Mouse (Mus musculus): ENCODE measurements around the gene Cdh23. TPM values are rescaled to one million over a fixed set of nuclear protein-coding genes. Genes with fewer than 3 reads are reported as not detected.

The Cdh23 gene
- total and polyA plus RNA-seq, 2 experiments from 2014 or later: 1.9 to 13.1 TPM

DNA sequence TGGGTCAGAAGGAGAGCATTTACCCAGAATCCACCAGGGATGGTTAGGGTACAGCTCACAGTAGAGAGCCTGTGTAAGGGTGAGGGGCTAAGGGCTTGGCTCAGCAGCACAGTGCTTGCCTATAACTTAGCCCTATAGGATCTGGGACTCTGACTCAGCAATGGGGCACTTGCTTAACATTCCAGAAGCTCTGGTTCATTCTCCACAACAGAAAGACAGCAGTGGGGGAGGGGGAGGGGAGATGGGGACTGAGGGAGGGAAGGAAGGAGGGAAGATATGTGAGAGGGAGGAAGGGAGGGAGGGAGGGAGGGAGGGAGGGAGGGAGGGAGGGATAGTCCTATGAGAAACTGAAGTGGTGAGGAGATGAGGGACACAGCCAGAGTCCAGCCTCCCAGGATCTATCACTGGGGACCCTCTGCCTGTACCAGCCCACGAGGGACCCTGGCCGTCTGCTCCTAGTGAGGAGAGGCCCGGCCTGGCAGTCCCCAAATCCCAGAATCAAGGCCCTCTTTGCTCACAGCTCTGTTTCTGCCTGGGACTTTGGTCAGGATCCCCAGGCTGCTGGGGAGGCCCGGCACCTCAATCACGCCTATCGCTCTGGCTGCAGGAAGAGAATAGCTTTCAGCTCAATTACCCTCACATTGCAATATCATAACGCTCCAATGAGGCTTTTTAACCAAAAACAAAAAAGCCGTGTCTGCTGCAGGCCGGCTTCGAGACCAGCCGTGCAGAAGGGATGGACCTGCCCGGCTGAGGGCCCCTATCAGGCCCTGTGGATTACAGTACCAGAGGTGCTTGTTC, 117.4 kb downstream of the Cdh23 start:
- Histone ChIP-seq H3K27me3 (ENCODE audit: insufficient read depth, low read length) (peaks cover 11% of the 10 kb centered on the region; the same call in 1 of the 2 replicates), H3K36me3 (ENCODE audit: insufficient read depth) (no peaks in the 10 kb centered on the region), H3K9me3 (ENCODE audit: low read length) (no peaks in the 10 kb centered on the region), H3K4me1 (ENCODE audit: insufficient read depth) (no peaks in the 10 kb centered on the region), H3K4me3 (ENCODE audit: low read depth, low read length) (no peak overlapping the region), H3K4me2 (ENCODE audit: low read depth) (no peak overlapping the region), H3K27ac (ENCODE audit: low read depth, low read length) (no peak overlapping the region), H3K9ac (no peak overlapping the region)
- ATAC-seq (no peak), DNase-seq (no peak)
- 21% methylated on average over 12 of the region's 12 CpGs for WGBS
- TF ChIP-seq CTCF (IDR thresholded peaks at IDR 0.05; ENCODE audit: low read depth): no peak

DNA sequence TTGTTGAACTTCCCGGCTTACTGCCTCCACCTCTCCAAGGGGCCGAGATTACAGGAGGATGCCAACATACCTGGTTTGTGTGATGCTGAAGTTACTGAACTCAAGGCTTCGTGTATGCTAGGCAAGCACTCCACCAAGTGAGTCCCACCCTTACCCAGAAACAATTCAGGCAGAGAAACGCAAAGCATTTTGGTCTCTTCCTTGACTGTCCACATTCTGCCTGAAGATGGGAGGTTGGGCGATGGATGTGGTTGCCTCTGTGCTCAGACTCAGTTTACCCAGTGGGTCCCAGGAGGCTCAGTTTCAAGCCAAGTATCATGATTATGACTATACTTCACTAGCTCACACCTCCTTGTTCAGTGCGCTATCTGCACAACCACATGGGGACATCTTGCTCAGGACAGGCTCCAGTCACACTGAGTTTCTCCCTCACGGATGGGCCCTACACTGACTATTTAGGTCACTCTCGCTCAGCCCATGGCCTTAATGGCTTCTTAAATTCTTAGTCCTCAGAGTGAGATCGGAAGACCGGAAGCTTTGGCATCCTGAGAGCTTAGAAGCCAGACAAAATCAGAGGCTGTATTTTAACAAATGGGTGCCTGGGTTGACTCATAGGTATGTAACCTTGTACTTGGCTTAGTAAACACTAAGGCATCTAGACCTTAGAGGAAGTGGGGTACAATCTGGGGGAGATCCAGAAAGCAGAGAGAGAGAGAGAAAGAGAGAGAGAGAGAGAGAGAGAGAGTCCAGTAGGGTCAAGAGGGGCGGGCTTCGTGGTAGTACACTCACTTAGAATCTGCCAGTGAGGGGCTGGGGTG, 118.2 kb downstream of the Cdh23 start:
- DNase-seq: no peak
- Histone ChIP-seq H3K27me3 (ENCODE audit: insufficient read depth, low read length) (peaks cover 6% of the 10 kb centered on the region; the same call in 1 of the 2 replicates), H3K9me3 (ENCODE audit: low read length) (no peaks in the 10 kb centered on the region), H3K9ac (no peak overlapping the region), H3K36me3 (ENCODE audit: insufficient read depth) (no peaks in the 10 kb centered on the region), H3K4me3 (ENCODE audit: low read depth, low read length) (no peak overlapping the region), H3K4me1 (ENCODE audit: insufficient read depth) (no peaks in the 10 kb centered on the region), H3K4me2 (ENCODE audit: low read depth) (no peak overlapping the region), H3K27ac (ENCODE audit: low read depth, low read length) (no peak overlapping the region)
- ATAC-seq: no peak
- WGBS: 85% methylated on average over 12 of the region's 12 CpGs
- no peak for TF ChIP-seq CTCF (IDR thresholded peaks at IDR 0.05; ENCODE audit: low read depth)

DNA sequence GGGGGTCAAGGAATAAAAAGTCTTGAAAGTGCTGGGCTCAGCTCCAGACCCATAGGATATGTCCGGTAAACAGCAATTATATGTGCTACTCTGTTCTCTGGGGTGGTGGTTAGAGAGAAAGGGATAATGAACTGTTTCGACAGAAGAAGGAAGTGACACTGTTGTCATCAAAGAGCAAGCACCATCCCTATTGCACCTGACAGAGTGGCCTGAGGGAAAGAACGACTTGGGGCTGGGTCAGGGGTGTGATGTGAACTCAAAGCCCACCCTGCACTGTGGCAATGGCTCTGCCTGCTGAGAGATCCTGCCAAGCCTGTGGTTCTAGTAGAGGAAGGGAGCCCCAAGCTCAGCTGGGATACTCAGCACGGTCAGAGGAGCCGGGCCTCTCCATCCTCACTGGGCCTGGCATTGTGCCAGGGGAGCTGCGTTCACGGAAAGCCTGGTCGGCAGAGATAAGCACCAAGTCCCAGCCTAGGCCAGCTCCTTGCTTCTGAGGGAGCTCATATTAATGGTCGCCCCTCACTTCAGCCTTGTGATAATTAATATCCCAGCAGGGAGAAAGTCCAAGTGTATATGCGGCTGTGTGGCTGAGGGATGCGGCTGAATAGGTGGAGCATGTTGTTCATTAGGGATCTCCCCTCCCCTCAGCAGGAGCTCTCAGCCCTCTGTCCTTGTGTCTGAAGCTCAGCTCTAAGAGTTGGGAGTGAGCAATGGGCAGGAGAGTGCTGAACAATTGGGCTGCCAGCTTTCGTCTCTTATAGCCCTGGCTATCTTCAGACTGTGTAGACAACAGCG, 119.0 kb downstream of the Cdh23 start:
- Histone ChIP-seq H3K4me2 (ENCODE audit: low read depth) (no peak overlapping the region), H3K4me3 (ENCODE audit: low read depth, low read length) (no peak overlapping the region), H3K27ac (ENCODE audit: low read depth, low read length) (no peak overlapping the region), H3K9ac (no peak overlapping the region), H3K36me3 (ENCODE audit: insufficient read depth) (no peaks in the 10 kb centered on the region), H3K4me1 (ENCODE audit: insufficient read depth) (no peaks in the 10 kb centered on the region), H3K27me3 (ENCODE audit: insufficient read depth, low read length) (peaks cover 6% of the 10 kb centered on the region; the same call in 1 of the 2 replicates), H3K9me3 (ENCODE audit: low read length) (no peaks in the 10 kb centered on the region)
- no peak for TF ChIP-seq CTCF (IDR thresholded peaks at IDR 0.05; ENCODE audit: low read depth)
- WGBS: 31% methylated on average over 13 of the region's 13 CpGs
- DNase-seq (no peak), ATAC-seq (no peak)

DNA sequence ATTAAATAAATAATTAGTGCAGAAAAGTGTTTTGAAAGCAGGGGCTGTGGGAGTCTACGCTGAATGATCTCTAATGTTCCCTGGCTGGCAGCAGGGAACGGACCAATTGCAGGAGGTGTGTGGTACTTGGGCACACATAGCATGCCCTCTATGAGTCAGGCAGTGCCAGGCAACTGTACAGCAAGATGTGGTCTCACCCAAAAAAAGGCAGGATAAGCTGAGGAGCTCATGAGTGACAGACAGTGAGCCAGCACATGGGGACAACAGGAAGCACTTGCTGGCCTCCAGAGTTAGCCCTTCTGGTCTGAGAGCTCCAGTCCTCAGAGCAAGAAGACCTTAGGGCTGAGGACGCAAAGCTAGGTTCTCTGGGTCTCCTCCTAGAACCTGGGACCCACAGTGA, 121.4 kb downstream of the Cdh23 start:
- DNase-seq (no peak), ATAC-seq (no peak)
- H3K9me3 ChIP-seq (ENCODE audit: low read length): no peaks in the 10 kb centered on the region
- H3K4me1 ChIP-seq (ENCODE audit: insufficient read depth): no peaks in the 10 kb centered on the region
- TF ChIP-seq CTCF (IDR thresholded peaks at IDR 0.05; ENCODE audit: low read depth): no peak
- 78% methylated on average over 3 of the region's 3 CpGs for WGBS
- no peaks in the 10 kb centered on the region for H3K27me3 ChIP-seq (ENCODE audit: insufficient read depth, low read length)
- H3K9ac ChIP-seq: no peak overlapping the region
- no peaks in the 10 kb centered on the region for H3K36me3 ChIP-seq (ENCODE audit: insufficient read depth)
- H3K27ac ChIP-seq (ENCODE audit: low read depth, low read length): no peak overlapping the region
- H3K4me3 ChIP-seq (ENCODE audit: low read depth, low read length): no peak overlapping the region
- no peak overlapping the region for H3K4me2 ChIP-seq (ENCODE audit: low read depth)

DNA sequence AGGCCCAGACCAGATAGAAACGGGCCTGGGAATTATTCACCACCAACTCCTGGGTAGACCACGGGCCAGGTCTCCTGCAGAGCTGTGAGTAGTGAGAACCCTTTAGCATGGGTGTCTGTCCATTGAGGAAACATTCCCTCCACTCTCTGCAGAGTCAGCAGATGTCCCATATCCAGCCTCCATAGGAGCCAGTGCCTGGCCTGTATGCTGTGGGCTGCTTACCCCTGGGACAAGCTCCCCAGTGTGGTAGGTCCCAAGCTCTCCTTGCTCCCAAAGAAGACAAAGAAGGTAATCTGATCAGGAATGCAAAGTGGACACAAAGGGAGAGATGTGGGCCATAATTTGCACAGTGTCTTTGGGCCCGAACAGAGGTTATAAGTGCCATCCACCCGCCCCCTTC, 124.8 kb downstream of the Cdh23 start:
- ATAC-seq: no peak
- no peak for TF ChIP-seq CTCF (IDR thresholded peaks at IDR 0.05; ENCODE audit: low read depth)
- H3K4me1 ChIP-seq (ENCODE audit: insufficient read depth): no peaks in the 10 kb centered on the region
- no peak overlapping the region for H3K9ac ChIP-seq
- no peaks in the 10 kb centered on the region for H3K27me3 ChIP-seq (ENCODE audit: insufficient read depth, low read length)
- H3K27ac ChIP-seq (ENCODE audit: low read depth, low read length): no peak overlapping the region
- 74% methylated on average over 4 of the region's 4 CpGs for WGBS
- no peaks in the 10 kb centered on the region for H3K9me3 ChIP-seq (ENCODE audit: low read length)
- H3K4me2 ChIP-seq (ENCODE audit: low read depth): no peak overlapping the region
- H3K36me3 ChIP-seq (ENCODE audit: insufficient read depth): no peaks in the 10 kb centered on the region
- DNase-seq: no peak
- H3K4me3 ChIP-seq (ENCODE audit: low read depth, low read length): no peak overlapping the region

DNA sequence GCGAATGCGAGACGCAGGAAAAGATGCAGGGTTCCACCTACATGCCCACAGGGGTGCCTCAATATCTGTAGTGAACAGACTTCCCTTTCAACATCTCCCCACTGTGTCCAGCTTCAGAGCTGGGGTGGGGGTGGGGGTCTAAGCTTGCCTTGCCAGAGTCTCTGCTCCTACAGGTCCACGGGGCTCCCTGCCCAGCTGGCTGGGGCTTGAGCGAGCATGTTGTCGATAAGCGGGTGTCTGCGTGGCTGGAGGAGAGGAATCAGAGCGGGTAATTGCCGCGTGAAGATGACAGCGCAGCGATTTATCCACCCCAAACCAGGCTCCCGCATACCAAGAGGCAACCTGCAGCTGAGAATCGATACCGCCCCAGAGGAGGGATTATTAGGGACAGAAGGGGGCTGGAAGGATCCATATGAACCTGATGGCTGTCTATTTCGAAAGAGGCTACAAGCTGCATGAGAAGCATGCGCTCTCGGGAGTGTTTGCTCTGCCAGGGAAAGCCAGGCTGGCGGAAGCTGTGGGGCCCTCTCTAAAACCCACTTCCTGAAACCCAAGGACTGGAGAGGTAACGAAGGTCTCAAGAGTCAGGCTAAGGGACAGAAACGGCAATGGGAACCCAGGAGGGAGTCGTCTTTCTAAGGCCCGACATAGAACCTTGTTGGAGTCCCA, 129.8 kb downstream of the Cdh23 start:
- ATAC-seq (peak; percentile 32; the same call in 1 of the 2 replicates), DNase-seq (peak; percentile 11)
- H3K9ac ChIP-seq: no peak overlapping the region
- no peaks in the 10 kb centered on the region for H3K36me3 ChIP-seq (ENCODE audit: insufficient read depth)
- no peaks in the 10 kb centered on the region for H3K27me3 ChIP-seq (ENCODE audit: insufficient read depth, low read length)
- peak overlapping the region; percentile 24; the same call in 1 of the 2 replicates for H3K4me2 ChIP-seq (ENCODE audit: low read depth)
- 43% methylated on average over 24 of the region's 24 CpGs for WGBS
- no peaks in the 10 kb centered on the region for H3K9me3 ChIP-seq (ENCODE audit: low read length)
- H3K27ac ChIP-seq (ENCODE audit: low read depth, low read length): no peak overlapping the region
- no peak overlapping the region for H3K4me3 ChIP-seq (ENCODE audit: low read depth, low read length)
- TF ChIP-seq CTCF (IDR thresholded peaks at IDR 0.05; ENCODE audit: low read depth): no peak
- no peaks in the 10 kb centered on the region for H3K4me1 ChIP-seq (ENCODE audit: insufficient read depth)

All from forebrain, postnatal 0 days (tissue).